Mouse (Mus musculus) embryo, embryonic 9.5 days (tissue): ENCODE measurements around the gene Col5a1.

Experiments
- DNase-seq: peaks from one replicate; pipeline ENCODE4 v3.0.0-alpha.2; 2017; ENCODE audit errors: extremely low spot score

Gene Col5a1

GRCm38 (mm10) chr2:27919309-27919850 lies 33.2 kb downstream of the Col5a1 start:
- no peak for DNase-seq

GRCm38 (mm10) chr2:27922053-27922452 lies 35.8 kb downstream of the Col5a1 start:
- no peak for DNase-seq

- DNase-seq = no peak
Measured at GRCm38 (mm10) chr2:27923718-27924117, 37.5 kb downstream of the Col5a1 start.

- no peak for DNase-seq
Measured at GRCm38 (mm10) chr2:27924463-27924862, 38.2 kb downstream of the Col5a1 start.

- DNase-seq = peak; percentile 55
Measured at GRCm38 (mm10) chr2:27926478-27927165, 40.4 kb downstream of the Col5a1 start.

GRCm38 (mm10) chr2:27930471-27931015 lies 44.3 kb downstream of the Col5a1 start:
- no peak for DNase-seq

- DNase-seq = no peak
Measured at GRCm38 (mm10) chr2:27931130-27931529, 44.9 kb downstream of the Col5a1 start.

- DNase-seq = peak; percentile 22
Measured at GRCm38 (mm10) chr2:27931971-27932370, 45.7 kb downstream of the Col5a1 start.

- no peak for DNase-seq
Measured at GRCm38 (mm10) chr2:27934269-27934668, 48.0 kb downstream of the Col5a1 start.

- DNase-seq = no peak
Measured at GRCm38 (mm10) chr2:27934831-27935230, 48.6 kb downstream of the Col5a1 start.

- DNase-seq = no peak
Measured at GRCm38 (mm10) chr2:27935441-27935840, 49.2 kb downstream of the Col5a1 start.

- no peak for DNase-seq
Measured at GRCm38 (mm10) chr2:27936607-27937191, 50.5 kb downstream of the Col5a1 start.

GRCm38 (mm10) chr2:27939433-27939832 lies 53.2 kb downstream of the Col5a1 start:
- no peak for DNase-seq

- DNase-seq = no peak
Measured at GRCm38 (mm10) chr2:27940144-27940543, 53.9 kb downstream of the Col5a1 start.

GRCm38 (mm10) chr2:27947252-27947651 lies 61.0 kb downstream of the Col5a1 start:
- no peak for DNase-seq

GRCm38 (mm10) chr2:27947917-27948316 lies 61.7 kb downstream of the Col5a1 start:
- DNase-seq = no peak

GRCm38 (mm10) chr2:27953866-27954265 lies 67.6 kb downstream of the Col5a1 start:
- no peak for DNase-seq

GRCm38 (mm10) chr2:27954924-27955323 lies 68.7 kb downstream of the Col5a1 start:
- DNase-seq = peak; percentile 20

GRCm38 (mm10) chr2:27956751-27957150 lies 70.5 kb downstream of the Col5a1 start:
- no peak for DNase-seq

- DNase-seq = no peak
Measured at GRCm38 (mm10) chr2:27957184-27957583, 71.0 kb downstream of the Col5a1 start.

GRCm38 (mm10) chr2:27959275-27959674 lies 73.0 kb downstream of the Col5a1 start:
- no peak for DNase-seq

- DNase-seq = no peak
Measured at GRCm38 (mm10) chr2:27961190-27961589, 75.0 kb downstream of the Col5a1 start.

- no peak for DNase-seq
Measured at GRCm38 (mm10) chr2:27962406-27962805, 76.2 kb downstream of the Col5a1 start.
